Mouse (Mus musculus): Measurements from ENCODE around the gene Igfals.

- TF ChIP-seq POLR2A (IDR thresholded peaks at IDR 0.05; ENCODE audit: borderline replicate concordance, control insufficient read depth, low read depth, low read length): no peak
- TF ChIP-seq CTCF (IDR thresholded peaks at IDR 0.05; ENCODE audit: control insufficient read depth, insufficient read depth, low read length): no peak
Observed at GRCm38 (mm10) chr17:24819469-24819868, 46.3 kb upstream of the Igfals start.

Measured in bone marrow, adult 2 months (tissue).